Mouse (Mus musculus) cerebellum, postnatal 25 days (tissue): Measurements from ENCODE around the gene Dusp5.

Experiments
- DNase-seq, 2 experiments: peaks; one replicate each; pipeline ENCODE4 v3.0.0; 2021; ENCODE audit warnings: mixed read lengths in 2 of 2

Gene Dusp5

DNA sequence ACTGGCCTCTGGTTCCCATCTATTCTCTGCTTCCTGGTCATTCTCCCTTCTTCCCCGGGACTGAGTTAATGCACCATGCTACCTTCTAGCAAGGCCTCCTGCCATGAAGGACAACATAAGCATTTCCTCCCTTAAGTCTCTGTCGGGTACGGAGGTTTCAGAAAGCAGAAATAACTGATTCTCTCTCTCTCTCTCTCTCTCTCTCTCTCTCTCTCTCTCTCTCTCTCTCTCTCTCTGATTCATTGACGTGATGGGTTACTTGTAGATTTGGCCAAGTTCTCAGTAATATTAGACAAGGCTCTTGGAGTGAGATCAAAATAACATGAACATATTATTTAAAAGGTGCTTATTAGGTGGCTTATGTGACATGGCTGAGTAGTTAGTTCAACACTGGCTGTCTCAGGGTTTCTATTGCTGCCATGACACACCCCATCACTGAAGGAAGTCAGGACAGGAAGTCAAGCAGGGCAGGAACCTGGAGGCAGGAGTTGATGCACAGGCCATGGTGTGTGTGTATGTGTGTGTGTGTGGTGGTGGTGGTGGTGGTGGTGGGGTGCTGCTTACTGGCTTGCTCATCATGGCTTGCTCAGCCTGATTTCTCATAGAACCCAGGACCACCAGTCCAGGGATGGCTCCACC, 16.1 kb downstream of the Dusp5 start:
- peak in 1 of 2 experiments; percentile 9 for DNase-seq

DNA sequence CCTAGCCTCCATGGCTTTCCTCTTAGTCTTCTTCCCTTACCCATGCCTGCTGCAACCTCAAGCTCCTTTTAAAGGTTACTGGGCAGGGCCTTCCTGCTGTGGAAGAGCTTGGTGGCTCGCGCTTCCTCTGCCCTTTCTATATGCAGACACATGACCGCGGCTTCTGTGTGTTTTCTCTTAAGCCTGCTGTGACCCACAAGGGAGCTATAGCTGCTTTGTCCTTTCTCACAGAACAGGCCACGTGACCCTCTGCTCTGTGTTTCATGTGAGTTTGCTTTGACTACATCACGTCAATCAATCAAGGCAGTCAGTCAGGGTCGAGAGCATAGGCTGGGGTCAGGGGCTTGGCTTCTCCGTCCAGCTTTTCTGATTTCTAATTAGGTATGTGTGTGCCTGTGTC, 18.7 kb downstream of the Dusp5 start:
- peak in 1 of 2 experiments; percentile 14 for DNase-seq

DNA sequence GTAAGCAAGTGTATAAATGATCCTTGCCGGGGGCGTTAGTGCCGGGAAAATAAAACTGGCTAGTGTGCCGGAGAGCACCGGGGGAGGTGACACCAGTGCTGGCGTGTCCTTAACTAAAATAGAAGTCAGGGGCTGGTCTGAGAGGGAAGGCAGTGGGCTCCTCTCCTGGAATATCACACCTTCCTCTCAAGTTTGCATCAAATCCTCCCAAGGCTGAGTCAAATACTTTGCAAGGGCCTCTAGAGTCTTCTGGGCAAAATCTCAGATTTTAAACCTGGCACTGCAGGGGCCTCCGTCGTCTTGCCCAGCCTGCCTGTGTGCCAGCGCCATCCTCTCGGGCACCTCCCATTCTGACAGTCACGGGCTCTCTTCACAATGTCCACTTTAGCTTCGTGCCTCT, 22.1 kb downstream of the Dusp5 start:
- DNase-seq: peak; percentile 57 to 60

DNA sequence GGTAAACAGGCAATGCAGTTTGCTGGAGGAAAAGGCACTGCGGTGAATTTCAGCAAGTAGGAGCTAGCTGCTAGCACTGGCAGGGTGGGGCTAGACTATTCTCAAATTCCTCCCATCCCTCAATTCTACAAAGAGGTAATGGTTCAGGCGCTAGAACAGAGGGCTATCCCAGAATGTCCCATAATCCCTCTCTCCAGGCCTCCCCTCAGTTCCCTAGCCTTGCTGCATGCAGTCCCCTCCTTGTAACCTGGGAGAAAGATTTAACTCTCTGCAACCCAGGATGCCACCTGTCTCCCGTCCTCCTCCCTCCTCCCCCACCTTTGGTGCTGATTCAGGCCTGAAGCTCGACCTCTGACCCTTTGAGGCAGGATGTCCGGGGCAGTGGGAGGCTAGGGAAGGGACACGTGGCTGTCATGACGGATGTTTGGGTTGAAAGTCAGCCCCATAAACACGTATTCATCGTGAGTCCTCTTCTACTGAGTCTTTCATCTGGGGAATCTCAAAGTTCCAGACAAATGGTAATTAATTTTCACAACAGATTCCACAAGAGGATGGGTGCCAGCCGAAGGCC, 23.4 kb downstream of the Dusp5 start:
- peak in 1 of 2 experiments; percentile 11 for DNase-seq

DNA sequence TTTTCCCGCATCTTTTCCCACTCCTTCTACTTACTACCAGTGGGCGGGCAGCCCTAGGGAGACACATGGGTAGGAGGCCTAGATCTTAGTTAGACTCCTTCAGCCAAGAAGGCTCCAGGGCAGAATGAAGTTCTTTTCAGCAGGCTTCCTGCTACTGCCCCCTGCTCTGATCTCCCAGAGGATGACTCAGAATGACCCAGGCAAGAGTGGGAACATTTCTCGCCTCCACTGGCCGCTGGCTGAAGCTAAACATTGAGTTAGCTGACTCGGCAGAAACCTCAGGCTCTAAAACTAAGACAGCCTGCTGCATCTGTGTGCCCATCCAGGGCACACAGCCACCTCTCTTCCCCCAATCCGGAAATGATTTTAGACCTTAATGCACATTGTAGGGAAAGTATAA, 23.9 kb downstream of the Dusp5 start:
- peak in 1 of 2 experiments; percentile 15 for DNase-seq

DNA sequence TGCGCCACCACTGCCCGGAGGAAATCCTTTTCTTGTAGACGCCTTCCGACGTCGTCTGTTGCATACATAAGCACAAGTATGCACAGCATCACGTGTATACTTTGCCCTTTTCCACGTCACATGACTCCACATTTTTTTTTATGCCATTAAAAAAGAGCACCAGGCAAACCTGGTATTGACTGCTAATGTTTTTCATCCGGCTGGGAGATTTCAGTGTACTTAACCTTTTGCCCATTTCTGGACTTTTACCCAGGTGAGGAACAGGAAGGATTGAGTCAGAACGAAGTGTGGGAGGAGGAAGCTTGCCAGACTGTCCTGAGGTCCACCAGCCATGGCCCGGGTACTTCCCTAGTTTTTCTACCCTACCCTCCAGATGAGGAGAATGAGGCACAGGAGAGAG, 25.5 kb downstream of the Dusp5 start:
- no peak for DNase-seq

DNA sequence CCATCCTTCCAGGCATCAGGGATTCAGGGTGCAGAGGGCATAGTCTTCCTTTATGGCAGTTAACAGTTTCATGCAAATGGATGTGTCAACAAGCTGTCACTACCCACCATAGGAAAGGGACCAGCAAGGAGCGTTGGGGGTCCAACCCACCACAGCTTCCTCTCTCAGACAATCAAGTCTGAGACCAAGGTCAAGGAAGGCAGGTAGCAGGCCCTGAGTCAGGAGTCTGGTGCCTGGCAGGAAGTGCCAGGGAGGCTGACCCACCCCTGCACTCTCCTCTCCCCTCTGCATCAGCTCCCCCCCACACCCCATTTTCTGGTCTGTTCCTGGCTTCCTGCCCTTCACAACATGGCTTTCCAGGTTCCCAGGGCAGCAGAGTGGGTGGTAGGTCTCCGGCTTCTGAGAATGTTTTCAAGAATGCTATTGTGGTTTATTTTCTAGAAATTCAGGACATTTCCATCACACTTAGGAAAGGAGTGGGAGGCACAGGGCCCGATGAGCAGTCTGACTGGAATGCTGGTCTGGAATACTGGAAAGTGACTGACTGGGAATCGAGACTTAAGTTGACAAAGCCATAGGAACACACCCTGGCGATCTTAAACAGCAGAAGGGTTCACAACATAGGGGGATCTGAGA, 26.2 kb downstream of the Dusp5 start:
- DNase-seq: peak in 1 of 2 experiments; percentile 8

DNA sequence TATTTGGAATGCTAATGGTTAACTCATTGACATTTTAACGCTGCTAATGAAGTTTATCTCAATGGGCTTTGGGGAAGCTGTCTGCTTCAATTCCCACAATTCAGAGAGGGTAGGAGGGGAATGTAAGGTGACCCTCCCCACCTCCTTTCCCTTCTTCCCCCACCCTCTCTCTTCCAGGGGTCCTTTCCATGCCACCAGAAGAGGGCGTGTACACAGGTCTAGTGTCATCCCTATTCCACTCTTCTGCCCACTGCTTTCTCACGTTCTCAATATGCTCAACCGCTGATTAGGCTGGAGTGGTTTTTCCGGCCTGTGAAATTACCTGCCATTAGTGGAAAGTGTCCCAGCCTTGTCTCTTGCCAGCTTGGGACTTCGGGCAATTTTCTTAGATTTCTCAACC, 27.9 kb downstream of the Dusp5 start:
- DNase-seq: peak in 1 of 2 experiments; percentile 27

DNA sequence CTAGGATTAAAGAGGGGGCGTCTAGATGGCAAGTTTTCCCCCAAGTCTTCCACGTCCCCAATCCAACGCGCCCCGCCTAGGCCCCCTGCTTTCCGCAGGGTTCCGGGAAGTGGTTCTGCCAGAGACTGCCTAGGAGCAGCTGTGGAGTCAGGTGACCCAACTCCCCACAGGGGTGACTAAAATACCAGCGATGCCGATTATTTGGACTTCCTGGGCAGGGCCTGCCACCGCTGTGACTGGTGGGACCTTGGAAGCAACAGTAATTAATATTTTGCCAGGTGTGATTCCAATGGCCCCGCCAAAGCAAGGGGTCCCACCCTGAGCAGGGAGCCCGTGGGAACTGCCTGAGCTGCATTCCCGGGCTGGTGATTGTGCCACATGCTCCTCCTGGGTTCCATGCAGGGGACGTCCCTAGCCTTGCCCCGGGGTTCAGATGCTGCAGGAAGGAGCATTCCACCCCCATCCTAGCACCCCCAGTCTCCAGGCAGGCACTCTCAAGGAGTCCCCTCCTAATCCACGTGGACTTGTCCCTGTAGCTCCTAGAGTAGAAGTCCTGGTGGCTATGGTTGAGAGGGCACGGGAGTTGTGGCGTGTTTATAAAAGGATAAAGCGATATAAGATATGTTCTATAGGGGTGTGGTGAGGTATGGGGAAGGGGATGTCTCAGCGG, 28.5 kb downstream of the Dusp5 start:
- DNase-seq: peak in 1 of 2 experiments; percentile 35

DNA sequence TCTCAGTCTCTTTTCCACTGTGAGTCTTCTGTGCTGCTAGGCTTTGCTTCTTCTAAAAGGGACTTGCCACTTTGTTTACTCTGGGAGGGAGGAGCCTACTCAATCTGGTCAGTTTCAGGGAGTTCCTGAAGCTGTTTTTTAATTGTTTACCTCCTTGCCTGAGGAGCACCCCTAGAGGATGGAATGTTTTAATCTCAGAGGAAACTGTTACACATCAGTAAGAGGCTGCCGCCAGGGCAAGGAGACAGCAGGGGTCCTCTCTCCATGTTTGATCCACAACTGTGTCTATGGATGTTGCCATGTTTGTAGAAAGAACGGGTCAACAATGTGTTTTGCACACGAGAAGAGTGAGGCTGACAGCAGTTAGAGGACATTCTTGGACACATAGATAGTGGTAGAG, 31.5 kb downstream of the Dusp5 start:
- DNase-seq: no peak

DNA sequence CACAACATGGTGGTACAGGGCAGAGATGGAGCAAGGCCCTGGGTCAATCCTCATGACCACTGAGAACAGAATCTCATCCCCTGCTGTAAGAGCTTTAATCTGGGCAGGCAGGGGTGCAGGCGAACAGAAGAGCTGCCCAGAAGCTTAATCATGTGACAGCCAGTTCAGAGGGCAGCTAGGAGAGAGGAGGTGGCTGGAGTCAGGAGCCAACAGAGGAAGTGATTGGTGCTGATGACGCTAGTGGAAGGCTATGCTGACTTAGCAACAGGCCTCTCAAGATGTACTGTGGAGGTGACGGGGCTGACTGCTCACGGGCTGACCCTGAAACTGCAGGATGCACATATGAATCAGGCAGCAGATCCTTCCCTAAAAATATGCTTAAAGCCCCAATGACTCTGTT, 35.3 kb downstream of the Dusp5 start:
- DNase-seq: no peak

DNA sequence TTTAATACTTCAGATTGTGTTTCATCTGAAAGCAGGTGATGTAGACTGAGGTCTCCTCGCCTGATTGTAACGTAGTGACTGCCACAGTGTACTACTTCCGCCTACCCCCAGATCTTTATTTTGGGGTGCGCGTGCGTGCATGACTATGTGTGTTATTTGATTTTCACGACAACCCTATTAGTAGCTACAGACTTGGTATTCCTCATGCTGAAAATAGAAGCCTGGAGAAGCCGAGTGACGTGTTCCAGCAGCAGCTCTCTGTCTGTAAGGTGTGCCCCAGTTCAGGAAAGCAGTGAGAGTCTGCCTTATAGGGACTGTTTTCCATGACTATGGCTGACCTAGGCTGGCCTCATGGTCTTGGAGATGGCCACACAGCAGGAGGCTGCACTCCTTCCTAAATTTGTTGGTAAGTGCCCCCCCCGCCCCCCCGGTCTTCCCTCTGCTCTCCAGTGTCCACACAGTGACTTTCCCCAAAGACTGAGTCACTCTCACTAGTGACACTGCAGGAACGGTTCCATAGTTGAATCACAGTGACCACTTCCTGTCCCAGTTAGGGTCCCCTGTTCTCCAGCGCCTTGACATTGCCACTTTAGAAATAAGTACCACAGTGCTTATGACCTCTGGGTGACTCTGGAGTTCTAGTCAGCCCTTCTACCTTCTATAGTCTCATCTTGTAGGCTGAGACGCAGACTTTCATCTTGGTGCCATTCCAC, 36.8 kb downstream of the Dusp5 start:
- DNase-seq: no peak

DNA sequence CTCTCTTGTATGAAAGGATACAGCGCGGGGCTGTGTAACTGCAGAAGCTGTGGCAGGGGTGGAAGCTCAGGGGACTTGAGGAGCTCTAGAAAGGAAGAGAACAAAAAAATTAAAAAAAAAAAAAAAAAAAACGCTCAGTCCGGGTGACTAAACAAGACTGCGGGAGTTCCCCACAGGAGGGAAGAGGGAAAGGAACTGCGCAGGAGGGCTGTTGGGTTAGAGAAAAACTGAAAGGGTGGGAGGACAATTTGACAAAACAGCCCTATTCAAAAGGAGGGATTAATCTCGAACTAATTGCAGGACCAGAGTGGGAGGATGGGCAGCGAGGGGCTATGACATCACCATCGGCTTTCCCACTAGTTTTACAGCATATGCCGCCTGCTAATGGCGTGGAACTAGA, 39.0 kb downstream of the Dusp5 start:
- DNase-seq: peak in 1 of 2 experiments; percentile 4

DNA sequence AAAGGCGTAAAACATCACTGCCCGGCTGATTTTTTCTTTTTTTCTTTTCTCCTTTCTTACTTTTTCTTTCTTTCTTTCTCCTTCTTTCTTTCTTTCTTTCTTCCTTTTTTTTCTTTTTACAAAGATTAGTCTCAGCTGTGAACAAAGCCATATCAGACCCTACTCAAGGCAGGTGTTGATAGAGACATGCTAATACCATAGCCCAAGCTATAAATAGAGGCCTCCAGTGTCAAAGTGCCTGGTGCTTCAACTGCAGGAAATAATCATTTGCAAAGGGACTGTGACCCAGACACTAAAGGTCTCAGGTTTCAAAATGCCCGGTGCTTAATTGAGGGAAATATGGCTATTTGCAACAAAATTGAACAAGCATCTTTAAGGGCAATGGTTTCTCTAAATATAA, 39.6 kb downstream of the Dusp5 start:
- no peak for DNase-seq

DNA sequence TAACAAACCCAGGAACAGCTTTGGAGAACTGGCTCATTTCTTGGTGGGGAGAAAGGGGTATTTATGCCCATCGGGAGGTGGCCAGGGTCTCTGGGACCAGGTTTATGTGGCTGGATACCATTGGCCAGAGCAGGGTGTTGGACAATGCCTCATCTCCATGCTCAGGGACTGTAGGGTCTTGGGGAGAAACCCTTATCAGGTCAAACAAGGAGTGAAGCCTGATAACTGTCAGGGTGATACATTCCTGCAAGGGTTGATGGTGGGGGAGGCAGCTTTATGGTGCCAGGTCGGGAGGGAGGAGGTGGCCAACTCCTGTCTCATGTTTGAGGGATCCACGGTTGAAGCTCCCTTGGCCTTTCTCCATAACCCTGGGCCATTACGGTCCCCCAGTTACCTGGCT, 42.1 kb downstream of the Dusp5 start:
- peak in 1 of 2 experiments; percentile 0 for DNase-seq

DNA sequence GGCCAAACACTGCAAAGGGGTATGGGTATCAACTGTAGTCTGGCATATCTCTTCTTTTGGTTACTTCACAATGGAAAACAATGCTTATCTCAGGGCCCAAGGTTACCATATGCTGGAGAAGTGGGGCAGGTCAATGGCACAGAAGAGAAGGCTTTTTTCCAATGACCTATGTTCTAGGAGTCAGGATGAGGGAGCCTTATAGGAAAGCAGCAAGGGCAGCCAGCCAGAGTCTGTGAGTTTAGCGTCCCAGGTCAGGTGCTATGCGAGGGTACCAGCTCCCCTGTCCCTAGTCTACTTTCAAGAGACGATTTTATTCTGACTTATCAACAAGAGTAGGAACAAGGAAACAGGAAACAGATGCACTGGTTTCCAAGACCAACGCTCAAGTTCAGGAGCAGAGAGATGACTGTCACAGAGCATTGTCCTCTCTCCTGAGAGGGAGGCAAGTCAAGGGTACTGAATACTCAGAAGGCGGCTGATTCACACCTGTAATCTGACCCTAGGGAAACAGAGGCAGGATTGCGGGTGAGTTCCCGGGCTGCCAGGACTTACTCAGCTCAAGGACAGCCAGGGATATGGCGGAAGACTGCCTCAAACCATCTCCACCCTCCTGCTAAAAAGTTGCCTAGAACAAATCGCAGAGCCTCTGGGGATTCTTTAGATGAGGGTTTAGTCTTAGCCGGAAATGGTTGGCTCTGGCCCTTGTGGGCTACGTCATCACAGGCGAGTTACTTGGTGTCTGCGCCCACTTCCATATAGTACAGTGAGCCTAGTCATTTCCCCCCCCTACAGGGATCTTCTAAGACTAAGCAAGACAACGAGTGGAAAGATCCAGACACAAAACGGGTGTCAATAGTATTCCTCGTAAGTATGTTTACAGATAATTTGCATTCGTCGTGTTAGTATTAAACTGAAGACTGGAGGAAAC, 42.9 kb downstream of the Dusp5 start:
- peak in 1 of 2 experiments; percentile 2 for DNase-seq

DNA sequence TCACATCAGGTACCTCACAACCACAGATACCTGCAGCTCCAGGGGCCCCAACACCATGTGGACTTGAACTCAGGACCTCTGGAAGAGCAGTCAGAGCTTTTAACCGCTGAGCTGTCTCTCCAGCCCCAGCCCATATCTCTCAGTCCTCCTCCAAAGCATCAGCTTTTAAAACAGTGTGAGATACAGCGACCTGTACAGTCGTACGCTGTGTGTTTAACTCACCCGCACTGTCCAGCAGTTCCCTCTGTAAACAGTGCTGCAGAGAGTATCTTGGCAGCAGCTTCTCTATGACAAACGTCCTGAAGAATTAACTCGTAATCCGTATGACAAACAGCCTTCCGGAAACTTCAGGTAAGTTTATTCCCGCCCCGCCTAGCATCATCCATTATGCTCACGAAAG, 43.7 kb downstream of the Dusp5 start:
- DNase-seq: peak in 1 of 2 experiments; percentile 0

DNA sequence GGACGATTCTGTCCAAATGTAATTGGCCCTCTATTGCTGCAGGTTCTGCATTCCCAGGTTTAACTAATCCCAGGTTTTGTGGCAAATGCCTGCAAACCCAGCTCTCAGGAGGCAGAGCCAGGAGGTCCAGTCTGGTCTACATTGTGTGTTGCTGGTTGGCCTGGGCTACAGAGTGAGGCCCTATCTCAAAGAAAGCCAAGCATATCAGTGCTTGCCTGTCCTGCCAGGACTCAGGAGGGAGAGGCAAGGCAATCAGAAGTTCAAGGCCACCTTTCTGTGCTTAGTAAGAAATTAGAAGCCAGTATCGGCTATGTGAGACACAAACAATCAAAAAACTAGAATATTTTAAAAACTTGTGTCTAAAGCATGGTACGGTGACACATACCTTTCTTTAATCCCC, 44.2 kb downstream of the Dusp5 start:
- peak in 1 of 2 experiments; percentile 3 for DNase-seq

DNA sequence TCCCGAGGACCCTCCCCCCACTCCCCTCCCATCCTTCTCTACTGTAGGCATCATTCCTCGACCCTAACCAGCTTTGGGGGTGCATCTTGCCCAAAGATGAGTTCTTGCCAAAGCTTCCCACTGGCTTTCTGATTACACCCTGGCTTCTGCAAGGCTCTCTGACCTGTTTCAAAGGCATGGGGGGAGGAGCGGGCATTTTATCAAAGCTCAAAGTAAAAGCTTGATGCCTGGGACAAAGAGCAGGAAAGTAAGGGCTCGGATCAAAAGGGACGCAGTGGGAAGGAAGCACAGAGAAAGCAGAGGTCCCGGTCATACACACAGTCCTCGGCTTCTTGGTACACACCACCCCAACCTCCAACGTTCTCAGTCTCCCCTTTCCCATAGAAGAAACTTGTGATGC, 45.2 kb downstream of the Dusp5 start:
- DNase-seq: peak in 1 of 2 experiments; percentile 2

DNA sequence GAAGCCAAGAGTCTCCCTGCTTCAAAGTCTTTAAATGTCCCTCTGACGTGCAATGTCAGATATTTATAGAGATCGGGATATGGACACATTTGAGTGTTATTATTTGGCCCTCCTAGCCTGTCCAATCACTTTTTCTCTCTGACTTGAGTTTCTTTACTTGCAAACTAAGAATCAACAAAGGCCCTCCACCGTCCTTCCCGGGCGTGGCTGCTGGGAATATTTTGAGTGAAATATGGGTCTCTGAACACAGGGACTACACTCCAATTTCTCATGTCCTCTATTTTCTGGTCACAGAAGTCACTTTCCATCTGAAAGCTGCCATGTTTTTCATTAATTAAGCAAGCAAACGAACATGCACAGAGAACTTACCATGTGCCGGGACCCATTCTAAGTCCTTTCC, 45.6 kb downstream of the Dusp5 start:
- DNase-seq: peak in 1 of 2 experiments; percentile 2

DNA sequence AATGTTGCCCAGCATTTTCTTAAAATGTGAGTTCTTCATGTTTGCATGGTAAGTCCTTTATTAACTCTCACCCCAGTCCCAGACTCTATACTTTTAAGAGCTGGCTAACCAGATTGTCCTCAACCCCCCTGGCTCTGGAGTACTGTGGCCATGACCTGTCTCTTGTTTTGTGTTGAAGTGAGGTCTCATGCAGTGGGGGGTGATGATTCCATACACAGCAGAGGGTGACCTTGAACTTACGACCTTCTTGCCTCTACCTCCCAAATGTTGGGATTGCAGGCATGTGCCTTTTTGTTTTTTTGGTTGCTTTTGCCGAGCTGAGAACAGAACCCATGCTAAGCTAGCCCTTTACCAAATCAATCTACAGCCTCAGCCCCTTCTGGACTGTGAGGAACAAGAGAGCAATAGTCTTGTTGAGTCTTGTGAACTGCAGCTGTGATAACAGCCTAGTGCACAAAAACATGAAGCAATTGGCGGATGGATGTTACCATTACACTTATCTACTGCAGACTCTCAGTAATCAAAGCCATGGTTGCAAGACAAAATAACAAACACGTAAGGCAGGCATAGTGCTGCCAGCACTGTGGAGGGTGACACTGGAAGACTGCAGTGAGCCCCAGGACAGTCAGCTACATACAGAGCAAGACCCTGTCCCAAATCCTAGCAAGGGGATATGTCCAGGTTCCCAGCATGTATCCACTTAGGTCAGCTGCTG, 46.5 kb downstream of the Dusp5 start:
- peak in 1 of 2 experiments; percentile 8 for DNase-seq
